Comparison of ENCODE assay signal across 8 mouse cellular contexts in genomic region chr5:143375242-143375641, GRCm38 (mm10). TPM values are rescaled to one million over a fixed set of nuclear protein-coding genes. Genes with fewer than 3 reads are reported as not detected.
A peak's percentile ranks its signal among the peaks of the same experiment; 100 is the strongest.
DNase-seq lines count a peak whose midpoint lies in the region; ATAC-seq and TF ChIP-seq lines count a peak whose summit lies in the region.

No protein-coding gene starts in this region.

- no peak overlapping the region for H3K27ac ChIP-seq in ES-E14 (ENCODE audit: insufficient read depth, low read depth, low read length, poor library complexity, severe bottlenecking)
- H3K27ac ChIP-seq in forebrain, embryonic 11.5 days (ENCODE audit: low read depth, low read length): no peak overlapping the region

- DNase-seq in ES-E14 (ENCODE audit: low read depth, low spot score): peak; percentile 53
- DNase-seq in c-Kit-negative CD71-positive TER-119-positive erythroid progenitor cells, embryonic 14.5 days (ENCODE audit: low read depth, low spot score): peak; percentile 16
- DNase-seq in forebrain, embryonic 11.5 days (ENCODE audit: low spot score): peak; percentile 87
- DNase-seq in heart, postnatal 36 days: peak; percentile 50 to 75
- peak; percentile 17 to 49 for DNase-seq in layer of hippocampus, adult 8-10 months (ENCODE audit: low spot score in 2 of 2)
- DNase-seq in lung, postnatal 10 days: peak; percentile 76
- peak; percentile 85 for DNase-seq in retina, embryonic 14.5 days (ENCODE audit: low spot score)
- DNase-seq in urinary bladder, postnatal 25 days (ENCODE audit: low spot score): peak; percentile 81

- H3K9ac ChIP-seq in ES-E14 (ENCODE audit: insufficient read depth, low read depth, low read length, poor library complexity, severe bottlenecking): no peak overlapping the region
- H3K9ac ChIP-seq in forebrain, embryonic 11.5 days (ENCODE audit: low read length): no peak overlapping the region

- in situ Hi-C loops in ES-E14 (cut with MboI; ENCODE audit: low sequenced_read_pairs in 2 of 2, unreplicated experiment in 2 of 2): no loop called here

- no peaks in the 10 kb centered on the region; a peak in 1 of 4 replicates for H3K4me1 ChIP-seq in ES-E14 (ENCODE audit: control insufficient read depth in 2 of 2, insufficient read depth in 2 of 2, low read length in 2 of 2, poor library complexity in 1 of 2)
- H3K4me1 ChIP-seq in forebrain, embryonic 11.5 days (replicated peaks; ENCODE audit: control insufficient read depth, insufficient read depth, low read length): peaks cover 5% of the 10 kb centered on the region

- WGBS in forebrain, embryonic 11.5 days: 11% methylated on average over 21 of the region's 21 CpGs

- H3K9me3 ChIP-seq in ES-E14 (ENCODE audit: control insufficient read depth, insufficient read depth, low read depth, low read length): no peaks in the 10 kb centered on the region
- H3K9me3 ChIP-seq in forebrain, embryonic 11.5 days (ENCODE audit: control insufficient read depth, low read length): 0 out of 2 replicates have a peak, but pooled peaks cover 3% of the 10 kb centered on the region

- H3K4me2 ChIP-seq in forebrain, embryonic 11.5 days (ENCODE audit: low read depth, low read length, severe bottlenecking): peak overlapping the region; percentile 29; the same call in 1 of the 2 replicates

- ATAC-seq in forebrain, embryonic 11.5 days (replicated peaks; ENCODE audit: low FRiP score): no peak

- H3K4me3 ChIP-seq in ES-E14 (ENCODE audit: insufficient read depth in 1 of 2, low read depth in 1 of 2, low read length in 2 of 2, poor library complexity in 1 of 2, severe bottlenecking in 1 of 2): peak overlapping the region; percentile 16 to 42; a peak in 2 of 4 replicates
- H3K4me3 ChIP-seq in forebrain, embryonic 11.5 days (ENCODE audit: low read depth, low read length): peak overlapping the region; percentile 15; the same call in 1 of the 2 replicates

- no peaks in the 10 kb centered on the region for H3K36me3 ChIP-seq in ES-E14 (ENCODE audit: control insufficient read depth, insufficient read depth, low read length, poor library complexity, severe bottlenecking)
- H3K36me3 ChIP-seq in forebrain, embryonic 11.5 days (ENCODE audit: control insufficient read depth, insufficient read depth, low read length): no peaks in the 10 kb centered on the region

- intact Hi-C loops in heart, postnatal 36 days (cut with DNase I): loop anchor here (5.0 kb wide), 1 partner anchor 47 kb away; no protein-coding TSS in a partner anchor

- H3K27me3 ChIP-seq in forebrain, embryonic 11.5 days (ENCODE audit: control insufficient read depth, insufficient read depth, low read length): peaks cover 45% of the 10 kb centered on the region

TF ChIP-seq in ES-E14, 5 proteins besides CTCF, POLR2A, EP300 and RAD21:
- no peak for TF ChIP-seq CHD2 (IDR thresholded peaks at IDR 0.05; ENCODE audit: low read depth, low read length)
- no peak for TF ChIP-seq ZC3H11A (IDR thresholded peaks at IDR 0.05; ENCODE audit: borderline replicate concordance, low read depth, low read length)

RNA-seq across cellular contexts. Expression of gene Grid2ip, which starts 18.1 kb away (rescaled TPM):
- 0.16 and 0.58 TPM in 2 replicates for total RNA-seq in ES-E14 (2012; rRNA removed)
- 0.31 and 0.64 TPM in 2 replicates for polyA plus RNA-seq in forebrain, embryonic 11.5 days (2014; fragmentation: Nextera tagmentation; extraction: Ambion mirVana)
- total RNA-seq in heart, postnatal 36 days (2021): not detected
- total RNA-seq in layer of hippocampus, adult 8-10 months (2022): 1 to 10 TPM in 3 of 4 experiments, under 1 TPM in 1; 0.99 to 1.7 (median 1.5) TPM

RNA-seq across cellular contexts. Expression of gene Kdelr2, which starts 28.4 kb away (rescaled TPM):
- total RNA-seq in ES-E14 (2012; rRNA removed): 172 and 184 TPM in 2 replicates
- polyA plus RNA-seq in forebrain, embryonic 11.5 days (2014; fragmentation: Nextera tagmentation; extraction: Ambion mirVana): 190 and 196 TPM in 2 replicates
- total RNA-seq in heart, postnatal 36 days (2021): 10 to 100 TPM; 50.0 to 53.8 TPM
- total RNA-seq in layer of hippocampus, adult 8-10 months (2022): 10 to 100 TPM; 33.8 to 39.8 (median 37.0) TPM

RNA-seq across cellular contexts. Expression of gene Zdhhc4, which starts 46.2 kb away (rescaled TPM):
- 27.7 and 29.3 TPM in 2 replicates for total RNA-seq in ES-E14 (2012; rRNA removed)
- 69.4 and 71.9 TPM in 2 replicates for polyA plus RNA-seq in forebrain, embryonic 11.5 days (2014; fragmentation: Nextera tagmentation; extraction: Ambion mirVana)
- 10 to 100 TPM; 24.0 to 29.4 TPM for total RNA-seq in heart, postnatal 36 days (2021)
- total RNA-seq in layer of hippocampus, adult 8-10 months (2022): 10 to 100 TPM; 50.4 to 57.0 (median 54.1) TPM

Comparison
In these comparisons a context has a peak if more than half of its experiments do, and no peak if none do; other contexts are left out.
1. DNase-seq: peak in every context shown above with its lines; median percentile 87 in forebrain, embryonic 11.5 days; 85 in retina, embryonic 14.5 days; 81 in urinary bladder, postnatal 25 days; 76 in lung, postnatal 10 days; 62 in heart, postnatal 36 days; 53 in ES-E14; 33 in layer of hippocampus, adult 8-10 months; 16 in c-Kit-negative CD71-positive TER-119-positive erythroid progenitor cells, embryonic 14.5 days.